Mouse (Mus musculus) heart, embryonic 14.5 days (tissue): Measurements from ENCODE around the gene Lrrc4c. TPM values are rescaled to one million over a fixed set of nuclear protein-coding genes. Genes with fewer than 3 reads are reported as not detected.

Experiments
- ATAC-seq: fragments of 200-750 bp; cut with Nextera tagmentation; 2 replicates; pipeline ENCODE4 v1.8.0; 2017; ENCODE audit warnings: low read depth, moderate TSS enrichment; ENCODE audit not compliant: insufficient number of reproducible peaks, insufficient read depth, low FRiP score
- H3K27ac ChIP-seq, 2 experiments: fragments of 200-500 bp in 1 of 2; fragments of 300-500 bp in 1 of 2; sonication (generic) in 1 of 2; replicated peaks in 1 of 2; 2 replicates each; pipeline ENCODE4 v1.5.1; 2012 to 2014; ENCODE audit warnings: low read depth in 2 of 2, low read length in 2 of 2, control low read depth in 1 of 2, mild to moderate bottlenecking in 1 of 2, mixed read lengths in 1 of 2; ENCODE audit not compliant: control insufficient read depth in 1 of 2, insufficient read depth in 1 of 2
- H3K27me3 ChIP-seq: fragments of 300-500 bp; sonication (generic); 2 replicates; pipeline ENCODE4 v1.6.1; 2014; ENCODE audit warnings: mild to moderate bottlenecking, low read length, control low read depth; ENCODE audit not compliant: control insufficient read depth, insufficient read depth
- H3K36me3 ChIP-seq: fragments of 300-500 bp; sonication (generic); 2 replicates; pipeline ENCODE4 v1.6.1; 2014; ENCODE audit warnings: mild to moderate bottlenecking, control low read depth, low read length, mixed read lengths; ENCODE audit not compliant: control insufficient read depth, insufficient read depth
- H3K4me1 ChIP-seq, 2 experiments: fragments of 200-500 bp in 1 of 2; fragments of 300-500 bp in 1 of 2; sonication (generic) in 1 of 2; 2 replicates each; pipeline ENCODE4 v1.6.1; 2012 to 2014; ENCODE audit warnings: low read length in 2 of 2, control low read depth in 1 of 2, mixed read lengths in 1 of 2; ENCODE audit not compliant: control insufficient read depth in 2 of 2, insufficient read depth in 2 of 2
- H3K4me2 ChIP-seq: fragments of 300-500 bp; sonication (generic); 2 replicates; pipeline ENCODE4 v1.6.1; 2014; ENCODE audit warnings: mild to moderate bottlenecking, low read length
- H3K4me3 ChIP-seq, 2 experiments: fragments of 200-500 bp in 1 of 2; fragments of 300-500 bp in 1 of 2; sonication (generic) in 1 of 2; 2 replicates each; pipeline ENCODE4 v1.5.1; 2012 to 2014; ENCODE audit warnings: low read length in 2 of 2, mild to moderate bottlenecking in 2 of 2, control low read depth in 1 of 2, low read depth in 1 of 2, moderate library complexity in 1 of 2; ENCODE audit not compliant: control insufficient read depth in 1 of 2, insufficient read depth in 1 of 2
- H3K9ac ChIP-seq: fragments of 300-500 bp; sonication (generic); 2 replicates; pipeline ENCODE4 v1.6.1; 2014; ENCODE audit warnings: mild to moderate bottlenecking, low read length
- H3K9me3 ChIP-seq: fragments of 300-500 bp; sonication (generic); 2 replicates; pipeline ENCODE4 v1.6.1; 2016; ENCODE audit warnings: low read length, control low read depth; ENCODE audit not compliant: control insufficient read depth
- WGBS: fragments of 180-500 bp; shearing (Covaris S2); extraction: QIAGEN DNeasy Blood & Tissue Kit; methylation state at CpG from one replicate; pipeline ENCODE4 v1.1.7; 2014; 5-methylcytosine and 5-hydroxymethylcytosine counted together
- polyA plus RNA-seq: library from polyadenylated mRNA; unstranded; fragments of >200 nt; fragmentation: Nextera tagmentation; extraction: Ambion mirVana; gene quantifications from 2 replicates; pipeline ENCODE4 v1.2.1, GENCODE M21; 2014

Gene Lrrc4c
- polyA plus RNA-seq, 1 experiment from 2014 or later = 1.8 TPM

- WGBS = 76% methylated on average over 1 of the region's 1 CpGs
- ATAC-seq = no peak
- Histone ChIP-seq H3K27me3 (no peaks in the 10 kb centered on the region), H3K4me3 (no peak overlapping the region), H3K36me3 (no peaks in the 10 kb centered on the region), H3K4me2 (no peak overlapping the region), H3K4me1 (no peaks in the 10 kb centered on the region), H3K27ac (no peak overlapping the region), H3K9me3 (no peaks in the 10 kb centered on the region), H3K9ac (no peak overlapping the region)
Observed at GRCm38 (mm10) chr2:96853797-96854196, 535.8 kb downstream of the Lrrc4c start.

- Histone ChIP-seq H3K4me1 (no peaks in the 10 kb centered on the region), H3K27ac (no peak overlapping the region), H3K36me3 (no peaks in the 10 kb centered on the region), H3K27me3 (no peaks in the 10 kb centered on the region), H3K4me2 (no peak overlapping the region), H3K9me3 (no peaks in the 10 kb centered on the region), H3K4me3 (no peak overlapping the region), H3K9ac (no peak overlapping the region)
- ATAC-seq = no peak
- WGBS = 79% methylated on average over 1 of the region's 1 CpGs
Observed at GRCm38 (mm10) chr2:96876062-96876461, 558.1 kb downstream of the Lrrc4c start.

- no peaks in the 10 kb centered on the region for H3K36me3 ChIP-seq
- H3K4me1 ChIP-seq = no peaks in the 10 kb centered on the region
- H3K27ac ChIP-seq = no peak overlapping the region
- WGBS = 76% methylated on average over 3 of the region's 3 CpGs
- H3K9me3 ChIP-seq = no peaks in the 10 kb centered on the region
- no peak overlapping the region for H3K4me2 ChIP-seq
- no peaks in the 10 kb centered on the region for H3K27me3 ChIP-seq
- ATAC-seq = no peak
- no peak overlapping the region for H3K9ac ChIP-seq
- no peak overlapping the region for H3K4me3 ChIP-seq
Observed at GRCm38 (mm10) chr2:96949531-96949930, 631.6 kb downstream of the Lrrc4c start.

GRCm38 (mm10) chr2:96999521-96999920, 681.6 kb downstream of the Lrrc4c start:
- no peaks in the 10 kb centered on the region for H3K36me3 ChIP-seq
- no peaks in the 10 kb centered on the region for H3K4me1 ChIP-seq
- H3K9me3 ChIP-seq = no peaks in the 10 kb centered on the region
- H3K27ac ChIP-seq = no peak overlapping the region
- no peak overlapping the region for H3K4me2 ChIP-seq
- no peaks in the 10 kb centered on the region for H3K27me3 ChIP-seq
- H3K9ac ChIP-seq = no peak overlapping the region
- ATAC-seq = no peak
- no peak overlapping the region for H3K4me3 ChIP-seq

- Histone ChIP-seq H3K36me3 (no peaks in the 10 kb centered on the region), H3K27ac (no peak overlapping the region), H3K27me3 (no peaks in the 10 kb centered on the region), H3K4me2 (no peak overlapping the region), H3K4me1 (no peaks in the 10 kb centered on the region), H3K9ac (no peak overlapping the region), H3K4me3 (no peak overlapping the region), H3K9me3 (no peaks in the 10 kb centered on the region)
- 62% methylated on average over 3 of the region's 3 CpGs for WGBS
- ATAC-seq = no peak
Observed at GRCm38 (mm10) chr2:97018319-97018718, 700.4 kb downstream of the Lrrc4c start.

- WGBS = 57% methylated on average over 1 of the region's 1 CpGs
- ATAC-seq = no peak
- Histone ChIP-seq H3K27me3 (no peaks in the 10 kb centered on the region), H3K4me1 (no peaks in the 10 kb centered on the region), H3K4me2 (no peak overlapping the region), H3K4me3 (no peak overlapping the region), H3K9ac (no peak overlapping the region), H3K36me3 (no peaks in the 10 kb centered on the region), H3K27ac (no peak overlapping the region), H3K9me3 (no peaks in the 10 kb centered on the region)
Observed at GRCm38 (mm10) chr2:97026991-97027390, 709.0 kb downstream of the Lrrc4c start.

- 63% methylated on average over 1 of the region's 1 CpGs for WGBS
- Histone ChIP-seq H3K9ac (no peak overlapping the region), H3K27me3 (no peaks in the 10 kb centered on the region), H3K27ac (no peak overlapping the region), H3K9me3 (no peaks in the 10 kb centered on the region), H3K4me3 (no peak overlapping the region), H3K36me3 (no peaks in the 10 kb centered on the region), H3K4me2 (no peak overlapping the region), H3K4me1 (no peaks in the 10 kb centered on the region)
- no peak for ATAC-seq
Observed at GRCm38 (mm10) chr2:97027585-97027984, 709.6 kb downstream of the Lrrc4c start.

- Histone ChIP-seq H3K9ac (no peak overlapping the region), H3K4me2 (no peak overlapping the region), H3K27ac (no peak overlapping the region), H3K36me3 (no peaks in the 10 kb centered on the region), H3K27me3 (no peaks in the 10 kb centered on the region), H3K4me1 (no peaks in the 10 kb centered on the region), H3K4me3 (no peak overlapping the region), H3K9me3 (no peaks in the 10 kb centered on the region)
- no peak for ATAC-seq
Observed at GRCm38 (mm10) chr2:97036401-97036800, 718.4 kb downstream of the Lrrc4c start.
